Mouse (Mus musculus) brain, embryonic 18.5 days (tissue): Measurements from ENCODE around the gene Zcchc14.
"Not testable (repeated sequence)": the region's sequence is repeated elsewhere in the genome, so short reads cannot be mapped to it uniquely, and the experiment has no call there.

Source experiments
- DNase-seq: peaks from one replicate; pipeline ENCODE4 v3.0.0-alpha.2; 2012; ENCODE audit warnings: low read depth, low spot score

Gene Zcchc14

DNA sequence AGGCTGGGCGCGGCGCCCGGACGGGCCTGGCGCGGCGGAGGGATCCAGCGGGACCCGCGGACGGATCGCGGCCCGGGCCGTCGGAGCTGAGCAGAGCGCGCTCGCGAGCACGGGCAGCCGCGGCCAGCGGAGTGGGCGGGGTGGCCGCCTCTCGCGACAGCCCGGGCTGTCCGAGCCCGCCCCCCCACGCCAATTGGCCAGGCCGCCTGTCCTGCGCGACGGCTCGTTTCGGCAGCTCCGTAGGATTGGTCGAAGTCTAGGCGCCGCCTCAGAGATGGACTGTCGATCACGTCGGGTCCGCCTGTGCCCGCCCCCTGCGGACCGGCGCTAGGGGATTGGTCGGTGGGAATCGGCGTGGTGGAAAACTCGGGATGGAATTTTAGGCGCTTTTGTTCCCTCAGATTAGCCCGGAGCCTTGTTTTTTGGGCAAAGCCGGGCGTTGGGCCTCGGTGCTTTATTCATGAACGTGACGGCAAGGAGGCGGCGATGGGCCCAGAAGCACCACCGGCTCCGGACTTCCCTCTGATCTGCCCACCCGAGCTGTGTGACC, at the start of gene Zcchc14:
Zcchc14 (minus strand) TSS at position 128 of the 550 bp plus-strand sequence.
- DNase-seq: peak; percentile 98

DNA sequence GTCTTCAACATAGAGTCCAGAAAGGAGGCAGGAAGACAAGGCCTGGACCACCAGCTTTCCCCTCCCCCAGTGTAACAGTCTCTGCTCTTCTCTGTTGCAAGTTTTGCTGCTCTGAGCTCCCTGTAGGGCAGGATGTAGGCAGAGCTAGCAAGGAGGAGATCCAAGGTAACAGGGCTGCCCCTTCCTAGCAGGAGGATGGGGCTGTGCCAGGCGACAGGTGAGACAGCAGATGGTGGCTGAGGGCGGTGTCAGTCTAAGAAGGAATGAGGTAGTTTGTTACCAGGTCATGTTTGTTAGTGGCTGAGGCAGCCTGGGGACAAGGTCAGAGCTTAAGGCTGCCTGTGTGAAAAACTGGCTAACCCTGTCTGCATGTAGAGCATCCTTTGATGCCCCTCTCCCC, 47.2 kb upstream of the Zcchc14 start:
- DNase-seq: no peak

GRCm38 (mm10) chr8:121698615-121699101, 46.0 kb upstream of the Zcchc14 start:
- DNase-seq: no peak

- peak; percentile 51 for DNase-seq
These were observed 45.3 kb upstream of the Zcchc14 start for GRCm38 (mm10) chr8:121697735-121698614.

- DNase-seq: no peak
These were observed 43.0 kb upstream of the Zcchc14 start for GRCm38 (mm10) chr8:121695585-121696184.

GRCm38 (mm10) chr8:121694453-121694852, 41.8 kb upstream of the Zcchc14 start:
- no peak for DNase-seq

DNA sequence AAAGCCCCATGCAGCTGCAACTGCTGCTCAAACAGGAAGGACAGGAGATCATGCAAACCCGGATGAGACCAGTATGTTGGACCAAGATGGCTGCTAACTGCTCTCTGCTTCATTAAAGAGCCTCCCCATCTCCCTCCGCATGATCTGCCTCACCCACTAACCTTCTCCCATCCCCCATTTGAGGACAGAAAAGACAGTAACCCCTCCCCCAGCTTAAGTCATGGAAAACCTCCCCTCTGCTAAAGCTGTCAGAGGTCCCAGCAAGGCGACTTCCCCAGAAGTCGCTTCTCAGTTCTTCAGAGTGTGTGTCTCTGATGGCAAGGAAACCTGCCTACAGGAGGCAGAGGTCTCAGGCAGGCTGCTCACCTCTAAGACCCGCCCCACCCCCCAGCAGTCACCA, 35.8 kb upstream of the Zcchc14 start:
- no peak for DNase-seq

GRCm38 (mm10) chr8:121687455-121688161, 34.9 kb upstream of the Zcchc14 start:
- DNase-seq: peak; percentile 77

GRCm38 (mm10) chr8:121685419-121685818, 32.7 kb upstream of the Zcchc14 start:
- DNase-seq: no peak

GRCm38 (mm10) chr8:121683083-121683832, 30.6 kb upstream of the Zcchc14 start:
- no peak for DNase-seq

DNA sequence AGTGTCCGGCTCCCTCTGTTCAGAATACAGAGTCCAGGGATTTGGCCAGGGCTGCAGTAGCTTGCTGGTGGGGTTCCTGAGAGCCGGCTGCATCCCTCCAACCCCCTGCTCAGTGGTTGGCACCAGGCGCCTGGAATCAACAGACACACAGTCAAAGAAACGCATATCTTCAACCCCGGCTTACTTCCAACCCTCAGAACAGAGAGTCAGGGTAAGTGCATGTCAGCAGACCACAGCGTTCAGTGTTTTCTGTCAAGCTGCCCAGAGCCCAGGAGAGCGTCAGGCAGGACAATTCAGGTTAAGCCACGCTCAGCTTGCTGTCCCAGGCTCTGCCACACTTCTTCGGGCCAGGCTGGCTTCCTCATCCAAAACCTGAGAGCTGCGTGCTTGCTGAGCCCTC, 28.8 kb upstream of the Zcchc14 start:
- no peak for DNase-seq

- no peak for DNase-seq
These were observed 28.2 kb upstream of the Zcchc14 start for GRCm38 (mm10) chr8:121680896-121681295.

- no peak for DNase-seq
These were observed 26.0 kb upstream of the Zcchc14 start for GRCm38 (mm10) chr8:121678696-121679095.

- DNase-seq: no peak
These were observed 23.0 kb upstream of the Zcchc14 start for GRCm38 (mm10) chr8:121675701-121676100.

GRCm38 (mm10) chr8:121675161-121675560, 22.5 kb upstream of the Zcchc14 start:
- no peak for DNase-seq

- no peak for DNase-seq
These were observed 21.8 kb upstream of the Zcchc14 start for GRCm38 (mm10) chr8:121674524-121674923.

DNA sequence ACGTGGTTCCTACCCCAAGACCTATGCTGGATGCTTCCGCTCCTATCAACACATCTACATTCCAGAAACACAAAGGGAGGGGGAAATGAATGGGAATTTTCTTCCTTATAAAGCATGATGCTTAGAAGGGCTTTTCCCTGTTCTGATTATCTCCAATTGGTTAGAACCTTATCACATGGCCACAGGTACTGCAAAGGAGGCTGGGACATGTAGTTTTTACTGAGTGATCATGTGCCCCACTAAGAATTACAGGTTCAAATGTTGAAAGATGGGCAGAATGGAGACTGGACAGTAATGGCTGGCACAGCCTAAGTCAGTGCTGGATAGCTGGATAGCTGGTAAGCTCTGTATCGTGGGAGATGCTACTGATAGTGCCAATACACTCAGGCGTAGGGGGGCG, 21.2 kb upstream of the Zcchc14 start:
- peak; percentile 62 for DNase-seq

GRCm38 (mm10) chr8:121673153-121673552, 20.5 kb upstream of the Zcchc14 start:
- DNase-seq: no peak

DNA sequence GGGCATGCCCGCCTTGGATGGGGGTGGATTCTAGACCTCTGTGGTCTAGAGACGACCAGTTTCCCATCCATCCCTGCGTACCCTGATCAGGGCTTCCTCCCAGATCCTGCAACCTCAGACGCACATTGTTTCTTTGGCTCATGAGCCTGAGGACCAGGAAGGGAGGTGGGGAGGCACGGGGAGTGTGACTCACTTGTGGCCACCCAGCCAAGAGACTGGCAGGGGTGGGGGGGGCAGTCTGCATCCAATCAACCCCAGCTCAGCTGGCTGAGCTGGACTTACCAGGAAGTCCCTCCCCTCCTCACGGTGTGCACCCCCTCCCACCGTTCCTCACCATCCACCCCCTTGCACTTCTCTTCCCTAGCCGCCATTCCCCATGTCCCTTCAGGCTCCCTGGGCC, 16.5 kb upstream of the Zcchc14 start:
- no peak for DNase-seq

DNA sequence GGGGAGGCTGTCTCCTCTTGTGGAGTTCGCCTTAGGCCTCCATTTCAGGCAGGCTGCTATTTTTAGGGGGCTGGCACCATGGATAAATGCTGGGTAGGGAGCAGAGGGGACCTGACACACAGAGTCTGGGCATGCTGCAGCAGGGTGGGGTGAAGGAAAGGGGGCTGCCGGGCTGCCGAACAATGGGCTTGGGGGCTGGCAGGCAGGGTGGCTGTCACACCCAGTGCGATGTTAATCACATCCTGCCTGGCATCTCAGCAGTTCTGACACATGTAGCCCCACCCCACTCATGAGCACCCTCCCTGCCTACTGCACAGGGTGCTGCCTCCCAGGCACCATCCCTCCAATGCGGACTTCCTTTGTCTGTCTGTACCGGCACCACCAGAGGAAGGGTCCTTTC, 15.9 kb upstream of the Zcchc14 start:
- DNase-seq: peak; percentile 56

DNA sequence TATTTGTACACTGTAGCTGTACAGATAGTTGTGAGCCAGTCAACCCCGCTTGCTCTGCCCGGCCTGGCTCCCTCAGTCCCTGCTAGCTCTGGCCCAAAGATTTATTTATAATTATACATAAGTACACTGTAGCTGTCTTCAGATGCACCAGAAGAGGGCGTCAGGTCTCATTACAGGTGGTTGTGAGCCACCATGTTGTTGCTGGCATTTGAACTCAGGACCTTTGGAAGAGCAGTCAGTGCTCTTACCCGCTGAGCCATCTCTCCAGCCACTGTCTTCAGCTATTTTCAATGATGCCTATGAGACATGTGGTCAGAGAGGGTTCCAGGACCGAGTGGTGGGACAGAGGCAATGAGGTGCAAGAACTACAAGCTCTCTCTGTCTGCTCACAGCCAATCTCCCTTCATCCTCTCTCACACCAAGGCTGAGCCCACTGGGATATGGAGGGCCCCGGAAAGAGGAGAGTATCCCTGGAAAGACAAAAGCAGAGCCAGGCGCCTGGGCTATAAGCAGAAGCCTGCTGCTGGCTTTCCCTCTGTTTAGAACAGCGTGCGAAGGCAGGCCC, 15.3 kb upstream of the Zcchc14 start:
- not testable (repeated sequence) for DNase-seq
